Mouse (Mus musculus): Measurements from ENCODE around the gene Aldh8a1. TPM values are rescaled to one million over a fixed set of nuclear protein-coding genes. Genes with fewer than 3 reads are reported as not detected.

Aldh8a1 gene
- total RNA-seq, 4 experiments from 2014 or later: not detected

DNA sequence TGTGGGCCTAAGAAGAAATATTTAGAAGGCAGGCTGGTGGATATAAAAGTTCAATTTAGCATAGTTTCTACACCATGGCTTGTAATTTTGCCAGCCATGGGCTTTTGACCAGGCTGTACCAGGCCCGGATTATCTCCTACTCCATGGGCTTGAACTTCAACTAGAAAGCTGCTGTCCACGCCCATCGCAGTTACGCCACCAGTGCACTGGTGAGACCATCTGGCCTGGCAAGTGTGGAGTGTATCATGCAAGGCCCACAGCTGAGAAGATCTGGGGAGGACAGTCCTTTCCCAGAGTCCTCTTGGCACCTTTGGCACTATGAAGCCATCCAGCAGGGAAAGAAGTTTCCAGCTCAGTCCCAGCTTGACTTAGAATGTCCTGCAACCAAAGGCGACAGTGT is 39.1 kb downstream of the Aldh8a1 start:
- DNase-seq (ENCODE audit: low spot score): no peak

- no peak for DNase-seq (ENCODE audit: low spot score)
Observed at GRCm38 (mm10) chr10:21419188-21419587, 42.1 kb downstream of the Aldh8a1 start.

DNA sequence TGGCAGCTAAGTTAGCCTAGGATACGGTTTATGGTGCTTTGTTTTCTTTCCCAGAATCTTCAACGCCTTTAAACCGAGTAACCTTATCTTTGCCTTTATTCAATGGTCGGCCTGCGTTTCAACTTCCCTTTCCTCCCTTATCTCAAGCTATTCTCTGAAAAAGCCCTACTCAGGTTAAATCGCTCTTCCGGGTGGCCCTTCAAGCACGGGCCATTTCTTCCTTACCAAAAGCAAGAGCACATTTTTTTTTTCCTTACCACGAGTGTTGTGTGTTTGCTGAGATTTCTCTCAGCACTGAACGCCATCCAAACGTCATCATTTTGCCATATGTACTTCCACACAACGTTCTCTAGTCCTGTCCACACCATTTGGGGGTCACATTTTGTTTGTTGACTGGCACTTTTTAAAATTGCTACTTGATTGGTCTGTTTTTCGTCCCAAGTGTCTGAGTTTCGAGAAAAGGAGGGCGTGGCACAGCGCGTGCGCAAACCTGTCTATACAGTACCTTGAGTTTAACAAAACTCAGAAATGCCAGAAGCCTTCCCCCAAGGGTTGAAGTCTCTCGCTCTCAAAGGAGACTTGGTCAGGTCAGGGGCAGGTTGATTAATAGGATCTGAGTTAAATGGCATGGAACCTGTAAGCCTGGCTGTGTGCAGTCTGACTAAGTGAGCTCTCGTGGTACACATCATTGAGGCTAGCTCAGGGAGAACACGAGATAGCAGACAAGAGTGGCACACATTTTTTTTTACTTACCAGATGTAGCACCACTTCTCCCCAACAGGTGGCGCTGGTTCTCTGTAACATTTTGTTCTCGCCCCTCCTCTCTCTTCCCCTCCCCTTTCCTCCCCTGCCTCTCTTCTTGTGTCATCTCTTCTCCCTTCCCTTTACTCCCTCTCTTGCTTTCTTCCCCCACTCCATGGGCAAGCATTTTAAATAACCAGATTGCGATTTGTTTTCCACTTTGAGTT is 43.6 kb downstream of the Aldh8a1 start:
- DNase-seq (ENCODE audit: low spot score): peak; percentile 8

GRCm38 (mm10) chr10:21426515-21426914 is 49.4 kb downstream of the Aldh8a1 start:
- DNase-seq (ENCODE audit: low spot score): no peak

DNA sequence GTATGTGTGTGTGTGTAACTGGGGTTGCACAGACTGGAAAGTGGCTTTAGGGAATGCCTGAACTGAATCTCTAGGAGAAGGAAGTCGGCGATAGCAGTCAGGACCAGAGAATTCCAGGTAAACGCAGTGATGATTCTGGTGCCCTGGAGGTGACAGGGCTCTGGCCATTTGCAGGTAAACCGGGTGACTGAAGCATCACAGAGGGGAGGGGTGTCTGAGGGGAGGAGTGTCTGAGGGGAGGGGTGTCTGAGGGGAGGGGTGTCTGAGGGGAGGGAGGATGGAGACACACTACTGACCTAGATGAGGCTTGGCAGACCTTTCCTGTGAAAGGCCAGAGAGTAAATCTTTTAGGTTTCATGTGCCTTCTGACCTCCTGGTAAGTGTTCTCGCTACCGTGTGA is 50.9 kb downstream of the Aldh8a1 start:
- DNase-seq (ENCODE audit: low spot score): no peak

DNA sequence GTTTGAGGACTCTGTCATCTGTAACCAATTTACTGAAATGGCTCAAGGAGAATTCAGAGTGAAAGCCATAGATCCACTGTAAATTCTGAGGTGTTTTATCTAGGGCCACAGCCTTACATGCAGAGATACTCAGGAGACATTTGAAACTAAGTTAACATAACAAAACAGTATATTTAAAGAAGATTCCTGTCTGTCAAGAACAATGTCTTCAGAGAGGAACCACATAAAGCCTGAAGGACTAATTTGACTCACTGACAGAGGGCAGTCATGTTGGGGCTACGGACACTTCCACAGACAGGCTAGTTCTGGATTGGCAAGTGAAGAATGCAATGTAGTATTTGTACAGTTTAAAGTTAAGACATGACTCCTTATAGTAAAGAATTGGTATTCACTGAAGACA is 62.2 kb downstream of the Aldh8a1 start:
- no peak for DNase-seq (ENCODE audit: low spot score)

- no peak for DNase-seq (ENCODE audit: low spot score)
Observed at GRCm38 (mm10) chr10:21441020-21441419, 63.9 kb downstream of the Aldh8a1 start.

DNA sequence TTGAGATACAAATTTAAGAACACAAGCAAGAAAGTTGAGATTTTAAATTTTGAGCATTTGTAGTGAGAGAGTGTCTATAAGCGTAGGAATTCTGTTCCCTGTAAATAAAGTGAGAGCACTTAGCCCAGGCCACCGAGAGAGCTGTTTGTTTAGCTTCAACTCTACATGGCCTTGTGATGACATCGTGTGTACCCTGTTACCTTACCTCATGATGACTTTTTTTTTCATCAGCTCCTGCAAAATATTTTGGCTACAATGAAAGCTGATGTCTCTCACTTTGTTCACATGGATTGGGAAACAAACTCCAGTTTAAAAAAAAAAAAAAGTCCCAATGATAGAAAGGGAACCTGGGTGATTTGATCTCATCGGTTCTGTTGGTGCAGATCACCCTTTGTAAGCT is 64.6 kb downstream of the Aldh8a1 start:
- no peak for DNase-seq (ENCODE audit: low spot score)

DNA sequence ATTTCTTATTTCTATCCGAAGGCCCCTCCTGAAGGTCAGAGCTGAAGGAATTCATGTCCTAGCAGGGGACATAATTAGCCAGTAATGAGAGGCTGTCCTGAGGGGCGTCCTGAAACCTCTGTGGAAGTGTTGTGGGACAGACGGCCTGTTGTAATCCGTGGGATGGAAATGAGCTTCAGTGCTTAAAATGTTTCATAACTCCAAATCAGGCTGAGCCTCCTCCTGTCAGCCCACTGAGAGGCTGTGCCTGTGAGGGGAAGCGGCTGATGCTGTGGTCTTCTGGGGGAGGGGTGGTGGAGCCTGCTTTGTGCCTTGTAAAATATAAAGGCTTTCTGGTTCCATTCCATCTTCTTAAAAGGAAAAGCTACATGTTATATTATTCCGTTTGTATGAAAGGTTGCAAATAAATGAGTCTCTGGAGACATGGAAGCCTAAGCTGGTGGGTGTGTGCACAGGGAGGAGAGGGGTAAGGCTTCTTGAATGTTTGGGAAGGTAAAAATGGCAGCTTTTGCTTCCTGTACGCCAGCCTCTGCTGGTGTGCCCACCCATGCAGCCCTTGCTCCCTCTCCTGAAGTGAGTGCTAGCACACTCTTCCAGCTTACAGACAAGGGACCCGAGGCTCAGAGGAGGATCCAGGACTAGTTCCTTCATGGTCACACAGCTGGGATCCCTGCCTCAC is 66.7 kb downstream of the Aldh8a1 start:
- DNase-seq (ENCODE audit: low spot score): no peak

GRCm38 (mm10) chr10:21444410-21444809 is 67.3 kb downstream of the Aldh8a1 start:
- no peak for DNase-seq (ENCODE audit: low spot score)

Other genes starting within 250 kb of the Aldh8a1 start
- gene Myb, start 216.3 kb upstream of the Aldh8a1 start, total RNA-seq (2022): under 1 TPM in 1 of 4 experiments, not detected in 3; 0.17 TPM
- gene Hbs1l, start 81.3 kb upstream of the Aldh8a1 start, total RNA-seq (2022): 10 to 100 TPM; 62.9 to 78.5 (median 71.0) TPM
- not detected for gene 1700020N01Rik, start 215.9 kb downstream of the Aldh8a1 start, total RNA-seq (2022)